Mouse (Mus musculus) cerebellum, postnatal 4 days (tissue): ENCODE data around the gene Gdf15.

Experiments
- DNase-seq, 2 experiments: peaks; one replicate each; pipeline ENCODE4 v3.0.0; 2022; ENCODE audit warnings: low spot score in 2 of 2, mixed read lengths in 1 of 2

The Gdf15 gene

DNA sequence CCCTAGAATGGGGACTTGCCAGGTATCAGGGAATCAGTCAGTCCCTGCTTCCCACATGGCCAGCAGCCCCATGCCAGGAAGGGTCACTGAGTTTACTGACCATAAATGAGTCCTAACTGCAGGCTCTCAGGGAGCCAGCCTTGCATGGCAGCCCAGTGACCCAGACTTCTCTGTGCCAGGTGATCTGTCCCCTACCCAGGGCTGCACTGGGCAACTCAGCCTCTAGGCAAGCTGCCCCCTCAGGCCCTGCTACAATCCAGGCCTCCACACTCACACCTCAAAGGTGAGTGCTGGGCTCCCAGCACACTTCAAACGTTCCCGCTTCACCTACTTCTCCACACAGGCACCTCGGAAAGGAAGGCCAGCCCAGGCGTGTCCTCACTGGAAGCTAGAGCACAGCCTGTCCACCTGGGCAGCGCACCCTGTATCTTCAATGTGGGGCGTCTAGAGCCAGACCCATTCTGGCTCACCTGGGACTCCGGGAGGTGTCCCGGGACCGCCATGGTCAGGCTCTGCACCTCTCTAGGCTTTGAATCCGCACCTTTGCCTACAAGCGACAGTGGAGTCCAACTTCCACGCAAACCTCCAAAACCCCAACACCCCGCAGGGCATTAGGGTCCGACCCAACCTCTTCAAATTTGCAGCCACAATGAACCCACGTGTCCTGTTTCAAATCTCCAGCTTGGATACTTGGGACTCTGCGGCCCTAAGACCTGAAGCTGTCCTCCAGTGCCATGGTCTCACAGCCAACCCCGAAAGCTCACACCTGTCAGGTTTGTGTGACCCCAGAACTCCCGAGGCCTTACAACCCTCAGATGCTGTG lies 25.3 kb downstream of the Gdf15 start:
- no peak for DNase-seq

- no peak for DNase-seq
Observed at GRCm38 (mm10) chr8:70605871-70606779, 26.1 kb downstream of the Gdf15 start.

GRCm38 (mm10) chr8:70604558-70604957 lies 27.7 kb downstream of the Gdf15 start:
- no peak for DNase-seq

DNA sequence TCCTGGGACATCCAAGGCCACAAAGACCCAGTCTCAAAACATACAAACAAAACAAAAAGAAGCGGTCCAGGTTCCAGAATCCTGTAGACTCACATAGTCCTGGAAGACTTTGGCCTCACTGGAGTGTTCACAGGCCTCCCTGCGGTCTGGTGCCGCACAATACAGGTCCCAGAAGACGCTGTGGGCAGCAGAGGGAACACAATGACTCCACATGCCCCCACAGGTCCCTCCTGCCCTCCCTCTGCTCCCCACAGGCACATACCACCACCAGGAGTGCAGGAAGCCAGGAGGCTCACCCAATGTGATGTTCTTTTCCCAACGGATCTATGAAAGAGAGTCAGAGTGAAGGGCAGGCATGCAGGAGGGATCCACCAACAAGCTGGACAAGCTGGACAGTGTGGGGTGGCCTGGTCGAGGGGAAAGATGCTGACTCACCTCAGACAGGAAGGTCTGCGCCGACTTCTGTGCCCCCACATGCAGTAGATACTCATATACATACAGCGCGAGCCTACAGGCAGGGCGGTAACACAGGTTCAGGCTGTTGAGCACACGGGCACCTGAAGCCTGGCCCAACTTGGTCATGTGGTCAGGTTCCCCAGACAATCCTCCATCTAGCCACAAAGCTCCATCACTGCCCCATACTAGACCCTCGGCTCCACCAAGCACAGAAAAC lies 30.0 kb downstream of the Gdf15 start:
- no peak for DNase-seq

DNA sequence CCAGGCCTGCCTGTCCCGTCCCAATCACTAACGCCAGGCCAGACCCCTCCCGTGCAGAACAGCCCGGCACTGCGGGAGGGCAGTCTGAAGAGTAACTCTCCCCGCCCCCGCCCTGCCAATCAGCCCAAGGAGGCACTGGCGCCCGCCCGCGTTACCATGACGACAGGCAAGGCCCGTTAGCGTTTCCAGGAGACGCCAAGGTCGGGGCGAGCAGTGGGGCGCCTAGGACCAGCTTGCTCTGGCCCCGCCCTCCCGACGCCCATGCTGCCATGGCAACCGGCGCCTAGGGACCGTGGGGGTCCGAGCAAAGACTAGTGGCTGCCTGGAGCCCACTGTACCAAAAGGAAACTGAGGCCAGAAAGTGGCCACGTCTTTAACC lies 31.0 kb downstream of the Gdf15 start:
- peak; percentile 79 to 93 for DNase-seq

DNA sequence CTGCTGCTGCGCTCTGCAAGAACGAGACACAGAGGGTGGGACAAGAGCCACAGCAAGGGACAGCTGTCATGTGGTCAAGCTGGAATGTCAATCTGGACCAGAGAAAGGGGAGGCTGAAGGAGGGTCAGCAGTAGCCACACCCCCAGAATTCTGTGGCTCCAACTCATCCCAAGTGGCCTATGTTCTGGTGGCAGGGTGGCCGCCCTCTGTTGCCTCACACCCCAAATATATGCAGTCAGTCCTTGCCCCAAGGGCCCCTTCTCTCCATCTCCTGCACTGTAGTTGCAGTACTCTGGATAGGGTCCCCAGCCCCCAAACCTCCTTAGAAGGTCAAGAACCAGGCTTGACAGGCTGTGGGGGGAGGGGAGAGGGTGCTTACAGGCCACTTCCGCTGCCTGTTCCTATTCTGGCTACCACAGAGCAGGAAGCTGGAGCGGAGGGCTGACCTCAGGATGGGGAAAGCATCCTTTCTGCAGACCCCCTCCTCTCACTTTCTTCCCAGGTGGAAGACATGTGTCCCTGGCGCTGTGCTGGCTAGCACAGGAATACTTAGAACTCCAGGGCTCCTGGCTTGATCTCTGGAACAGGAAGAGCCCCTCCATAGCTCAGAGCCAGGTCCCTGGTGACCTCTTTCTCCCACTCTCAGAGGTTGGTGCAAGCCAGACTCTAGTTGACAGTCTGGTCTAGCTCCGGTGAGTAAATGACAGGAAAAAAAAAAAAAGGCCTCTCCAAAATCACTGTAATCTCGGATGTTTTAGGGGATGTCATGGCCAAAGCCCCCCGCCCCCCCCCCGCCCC lies 31.6 kb downstream of the Gdf15 start:
- DNase-seq: no peak

DNA sequence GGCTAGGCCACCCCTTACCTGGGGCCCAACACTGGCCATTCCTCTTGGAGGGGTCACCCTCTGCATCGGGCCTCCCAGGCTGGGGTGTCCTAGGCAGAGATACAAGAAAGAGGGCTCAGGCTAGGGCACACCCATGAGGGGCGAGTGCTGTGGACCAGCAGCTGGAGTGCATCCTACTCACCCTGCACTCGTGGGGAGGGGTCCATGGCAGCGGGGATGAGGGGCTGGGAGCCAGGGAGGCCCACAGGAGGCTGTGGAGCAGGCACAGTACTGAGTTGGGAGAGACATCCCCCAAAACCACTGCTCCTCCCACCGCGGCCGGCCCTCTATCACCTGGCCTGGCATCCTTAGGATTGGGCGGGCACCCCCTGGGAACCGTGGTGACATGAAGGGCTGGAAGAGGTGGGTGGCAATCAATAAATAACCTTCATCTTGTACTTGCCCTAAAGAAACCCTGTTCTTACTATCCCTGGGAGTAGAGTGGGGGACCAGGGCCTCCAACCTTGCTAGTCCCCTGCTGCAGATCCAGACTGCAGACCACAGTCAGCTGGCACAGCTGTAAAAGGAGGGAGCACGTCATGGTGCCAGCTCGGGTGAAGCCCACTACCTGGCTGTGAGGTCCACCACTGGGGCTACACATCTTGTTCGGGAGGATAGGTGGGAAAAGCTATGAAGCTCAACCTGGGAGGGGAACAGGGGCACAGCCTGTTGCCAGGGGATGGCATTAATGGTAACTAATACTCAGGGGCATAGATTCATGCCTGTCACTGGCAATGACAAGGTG lies 32.6 kb downstream of the Gdf15 start:
- no peak for DNase-seq

- no peak for DNase-seq
Observed at GRCm38 (mm10) chr8:70598722-70599121, 33.5 kb downstream of the Gdf15 start.

GRCm38 (mm10) chr8:70598283-70598682 lies 34.0 kb downstream of the Gdf15 start:
- peak in 1 of 2 experiments; percentile 83 for DNase-seq

DNA sequence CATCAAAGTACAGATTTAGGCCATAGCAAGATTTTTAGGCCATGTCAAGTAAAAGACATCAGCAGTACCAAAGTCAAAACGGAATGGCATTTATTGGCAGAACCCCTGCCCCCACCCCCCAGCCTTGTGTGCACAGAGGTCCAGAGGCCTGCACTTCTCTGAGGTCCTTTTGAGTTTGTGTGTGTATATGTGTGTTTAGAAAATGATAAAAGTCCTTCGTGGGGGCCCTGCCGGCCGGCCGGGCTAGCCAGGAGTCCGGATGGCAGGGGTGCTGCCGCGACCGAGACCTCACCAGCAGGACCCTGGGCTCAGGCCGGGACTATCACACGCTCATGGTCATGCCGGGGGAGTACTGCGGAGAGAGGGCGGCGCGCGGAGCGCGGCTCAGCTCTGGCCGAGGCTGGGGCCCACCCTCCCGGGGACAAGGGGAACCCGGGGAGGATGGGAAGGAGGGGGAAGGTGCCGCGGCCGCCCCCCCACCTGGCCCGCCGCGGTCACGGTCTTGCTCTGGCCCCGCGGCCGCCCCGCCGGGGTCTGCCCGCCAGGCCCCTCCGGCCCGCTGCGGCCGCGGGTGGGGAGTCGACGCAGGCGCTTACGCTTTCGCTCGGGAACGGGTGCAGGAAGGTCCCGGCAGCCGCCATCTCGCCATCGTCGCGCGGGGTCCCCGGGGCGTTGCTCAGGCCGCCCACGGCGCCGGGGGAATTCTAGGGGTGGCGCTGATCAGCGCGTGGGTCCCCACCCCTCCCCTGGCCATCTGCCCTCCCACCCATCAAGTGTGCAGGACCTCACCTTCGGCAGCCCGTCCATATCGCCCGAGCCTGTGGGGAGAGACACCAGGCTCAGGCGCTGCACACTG lies 34.6 kb downstream of the Gdf15 start:
- no peak for DNase-seq

DNA sequence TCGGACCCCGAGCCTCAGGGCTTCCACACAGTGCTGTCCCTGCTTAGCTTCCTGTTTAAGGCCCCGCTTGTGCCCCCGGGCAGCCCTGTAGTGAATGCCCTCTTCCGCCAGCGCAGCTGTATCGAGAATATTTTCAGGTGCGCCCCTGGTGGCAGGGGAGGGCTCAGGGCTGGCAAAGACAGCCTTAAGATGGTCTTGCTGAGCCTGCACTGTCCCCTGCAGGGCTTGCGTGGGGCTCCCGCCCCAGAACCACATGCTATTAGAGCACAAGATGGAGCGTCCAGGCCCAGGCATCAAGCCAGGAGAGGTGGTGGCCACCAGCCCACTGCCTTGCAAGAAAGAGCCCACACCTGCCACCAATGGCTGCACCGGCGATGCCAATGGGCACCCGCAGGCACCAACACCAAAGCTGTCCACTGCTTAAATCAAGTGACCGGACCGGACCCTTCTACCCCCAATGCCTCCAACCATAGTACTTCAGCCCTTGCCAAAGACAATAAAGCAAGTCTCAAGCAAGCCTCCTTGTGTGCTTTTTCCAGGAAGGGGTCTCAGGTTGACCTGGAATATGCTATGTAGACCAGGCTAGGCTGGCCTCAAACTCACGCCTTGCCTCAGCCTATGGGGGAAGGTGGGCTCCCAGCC lies 35.4 kb downstream of the Gdf15 start:
- DNase-seq: peak in 1 of 2 experiments; percentile 49

GRCm38 (mm10) chr8:70596216-70596615 lies 36.0 kb downstream of the Gdf15 start:
- no peak for DNase-seq

- DNase-seq: no peak
Observed at GRCm38 (mm10) chr8:70595811-70596210, 36.4 kb downstream of the Gdf15 start.

DNA sequence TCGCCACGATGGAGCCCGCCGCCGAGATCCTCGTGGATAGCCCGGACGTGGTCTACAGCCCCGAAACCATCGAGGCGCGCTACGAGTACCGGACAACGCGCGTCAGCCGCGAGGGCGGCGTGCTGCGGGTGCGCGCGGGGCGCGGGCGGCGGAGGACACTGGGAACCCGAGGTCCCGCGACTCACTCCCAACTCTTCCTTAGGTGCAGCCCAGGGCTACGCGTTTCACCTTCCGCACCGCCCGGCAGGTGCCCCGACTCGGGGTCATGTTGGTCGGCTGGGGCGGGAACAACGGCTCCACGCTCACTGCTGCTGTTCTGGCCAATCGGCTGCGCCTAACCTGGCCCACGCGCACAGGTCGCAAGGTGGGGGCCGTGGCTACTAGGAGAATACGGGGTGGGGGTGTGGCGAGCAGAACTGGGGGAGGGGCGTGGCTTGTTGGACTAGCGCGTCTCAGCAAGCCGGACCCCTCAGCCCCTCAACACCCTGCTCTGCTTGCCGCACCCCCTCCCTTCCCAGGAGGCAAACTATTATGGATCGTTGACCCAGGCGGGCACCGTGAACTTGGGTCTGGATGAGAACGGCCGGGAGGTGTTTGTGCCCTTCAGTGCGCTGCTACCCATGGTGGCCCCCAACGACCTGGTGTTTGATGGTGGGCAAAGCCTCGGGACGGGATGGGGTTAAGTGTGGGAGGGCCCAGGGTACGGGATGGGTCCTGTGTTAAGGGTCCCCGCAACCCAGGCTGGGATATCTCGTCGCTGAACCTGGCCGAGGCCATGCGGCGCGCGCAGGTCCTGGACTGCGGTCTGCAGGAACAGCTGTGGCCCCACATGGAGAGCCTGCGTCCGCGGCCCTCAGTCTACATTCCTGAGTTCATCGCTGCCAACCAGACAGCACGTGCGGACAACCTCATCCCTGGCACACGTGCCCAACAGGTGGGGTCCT lies 37.4 kb downstream of the Gdf15 start:
- peak in 1 of 2 experiments; percentile 39 for DNase-seq

GRCm38 (mm10) chr8:70593961-70594609 lies 38.2 kb downstream of the Gdf15 start, which contains the start of gene Isyna1:
TSS of gene Isyna1 (plus strand) at chr8:70594373.
- peak in 1 of 2 experiments; percentile 72 for DNase-seq

DNA sequence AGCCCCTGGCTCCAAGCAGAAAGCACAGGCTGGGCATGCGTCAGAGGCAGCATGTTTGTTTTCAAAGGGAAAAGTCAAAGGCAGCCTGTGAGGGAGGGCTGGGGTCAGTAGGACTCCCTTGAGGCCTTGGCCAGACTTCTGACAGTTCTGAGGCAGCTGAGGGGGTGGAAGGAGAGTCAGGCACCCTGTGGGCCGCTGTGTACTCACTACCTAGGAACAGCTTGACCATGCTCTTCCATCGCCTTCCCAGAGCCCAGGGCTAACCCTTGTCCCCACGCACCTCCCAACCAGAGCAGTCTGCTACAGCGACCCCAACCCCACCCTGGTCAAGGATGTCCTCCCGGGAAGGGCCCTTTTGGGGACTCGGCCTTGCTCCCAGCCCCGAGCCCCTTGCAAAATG lies 39.1 kb downstream of the Gdf15 start:
- no peak for DNase-seq

DNA sequence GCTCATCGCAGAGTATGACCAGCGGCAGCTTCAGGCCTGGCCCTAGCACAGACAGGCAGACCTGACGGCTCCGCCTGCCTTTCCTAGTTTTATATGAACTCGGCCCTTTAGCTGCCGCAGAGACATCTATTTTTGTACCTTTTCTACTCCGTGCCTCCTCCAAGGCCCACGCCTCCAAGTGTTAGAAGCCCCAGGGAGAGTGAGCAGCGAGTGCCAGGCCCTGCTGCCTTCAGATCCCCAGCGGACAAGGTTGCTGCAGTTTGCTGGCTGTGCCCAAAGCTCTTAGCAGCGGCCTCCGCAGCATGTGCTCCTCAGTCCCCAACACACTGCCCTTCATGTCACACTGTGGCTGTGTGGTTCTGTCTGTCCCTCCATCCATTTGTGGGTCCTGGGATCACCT lies 40.7 kb downstream of the Gdf15 start:
- DNase-seq: no peak
